Mouse (Mus musculus) stomach, postnatal 0 days (tissue): ENCODE results near the gene Hist1h2af.

ENCODE experiments used
- CTCF ChIP-seq: IDR thresholded peaks from 2 replicates; pipeline ENCODE4 v1.5.1; 2016; ENCODE audit warnings: antibody characterized with exemption, low read depth, mild to moderate bottlenecking, moderate library complexity
- EP300 ChIP-seq: optimal IDR thresholded peaks from 2 replicates; pipeline ENCODE3; 2016; ENCODE audit warnings: antibody characterized with exemption

GRCm38 (mm10) chr13:23495526-23495925 is 38.2 kb upstream of the Hist1h2af start:
- no peak for TF ChIP-seq CTCF
- no peak for TF ChIP-seq EP300
